Mouse (Mus musculus) thymus, postnatal 36 days (tissue): ENCODE results near the gene 4930432M17Rik.

Experiments used
- DNase-seq, 2 experiments: peaks; one replicate each; pipeline ENCODE4 v3.0.0; 2022; ENCODE audit warnings: mixed read lengths in 2 of 2

The 4930432M17Rik gene

DNA sequence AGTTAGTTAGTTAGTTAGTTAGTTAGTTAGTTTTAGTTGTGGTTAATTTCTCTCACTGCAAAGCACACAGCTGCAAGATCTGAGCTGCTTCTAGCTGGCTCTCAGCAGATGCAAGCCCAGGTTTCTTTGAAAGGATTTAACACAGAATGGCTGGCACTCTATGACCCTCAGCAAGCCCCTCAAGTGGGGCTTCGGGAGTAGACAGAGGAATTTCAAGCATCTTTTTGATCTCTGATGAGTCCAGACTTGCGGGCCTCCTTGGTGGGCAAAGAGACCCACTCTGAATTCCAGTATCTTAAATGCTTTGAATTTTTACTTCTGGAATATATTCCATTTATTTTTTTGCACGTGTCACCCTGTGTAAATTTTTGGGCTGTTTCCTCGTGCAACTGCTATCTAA, 8.4 kb downstream of the 4930432M17Rik start:
- no peak for DNase-seq

- DNase-seq, result no peak
Observed at GRCm38 (mm10) chr3:121679443-121679842, 8.9 kb downstream of the 4930432M17Rik start.

- no peak for DNase-seq
Observed at GRCm38 (mm10) chr3:121680187-121680586, 9.6 kb downstream of the 4930432M17Rik start.

DNA sequence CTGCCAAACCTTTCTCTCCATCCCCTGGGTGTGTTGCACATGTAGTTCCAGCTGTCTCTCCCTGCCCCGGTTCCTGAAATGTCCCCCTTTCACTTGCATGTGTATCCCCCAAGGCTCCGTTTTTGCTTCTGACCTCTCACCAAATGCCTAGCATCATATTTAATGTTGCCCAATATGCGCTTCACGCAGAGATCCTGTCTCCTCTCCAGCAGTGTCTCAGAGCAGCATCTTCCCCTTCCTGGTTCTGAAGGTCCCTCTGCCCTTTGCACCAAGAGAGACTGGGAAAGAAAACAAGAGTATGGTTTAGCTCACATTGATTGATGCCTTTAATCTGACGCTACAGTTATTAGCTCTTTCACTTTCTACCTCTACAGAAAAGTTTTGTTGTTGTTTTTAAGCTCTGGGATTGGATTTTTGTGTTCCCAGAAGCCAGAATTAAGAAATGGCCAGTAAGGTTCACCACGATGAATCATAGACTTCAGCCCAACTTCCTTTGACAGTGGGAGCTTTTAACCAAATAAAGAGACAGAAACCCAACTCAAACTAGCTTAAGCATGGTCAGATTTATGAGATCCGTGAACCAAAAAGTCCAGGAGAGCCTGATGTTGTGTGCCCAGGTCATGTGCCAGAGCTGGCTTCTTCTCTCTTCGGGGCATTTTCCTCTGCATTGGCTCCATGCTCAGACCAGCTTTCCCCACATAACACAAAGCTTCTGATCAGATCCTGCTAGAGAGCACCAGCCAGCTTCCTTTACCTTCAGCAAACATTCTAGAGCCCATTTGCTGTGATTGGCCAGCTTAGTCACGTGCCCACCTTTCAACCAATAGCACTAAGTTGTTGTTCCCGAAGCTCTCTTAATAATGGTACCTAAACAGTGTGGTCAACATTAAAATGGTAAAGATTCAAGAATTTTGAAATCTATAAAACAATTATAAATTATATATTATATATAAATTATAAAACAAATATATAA, 12.2 kb downstream of the 4930432M17Rik start:
- DNase-seq, result no peak

DNA sequence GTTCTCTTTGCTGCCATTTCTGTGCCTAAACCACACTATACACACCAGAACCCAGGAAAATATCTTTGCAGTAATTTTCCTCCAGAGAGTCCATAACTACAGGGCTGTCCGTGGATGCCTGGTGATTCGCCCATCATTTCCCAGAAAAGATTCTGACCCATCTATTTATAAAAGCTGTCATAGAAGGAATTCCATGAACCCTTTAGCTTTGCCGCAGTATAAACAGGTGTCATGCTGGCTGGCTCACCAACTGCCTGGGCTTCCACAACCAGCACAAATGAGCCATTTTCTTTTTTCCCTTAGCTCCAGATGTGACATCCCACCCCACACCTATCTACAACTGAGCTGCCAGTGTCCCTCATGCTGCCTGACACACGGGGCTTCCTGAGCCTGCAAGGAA, 14.0 kb downstream of the 4930432M17Rik start:
- DNase-seq, result no peak

DNA sequence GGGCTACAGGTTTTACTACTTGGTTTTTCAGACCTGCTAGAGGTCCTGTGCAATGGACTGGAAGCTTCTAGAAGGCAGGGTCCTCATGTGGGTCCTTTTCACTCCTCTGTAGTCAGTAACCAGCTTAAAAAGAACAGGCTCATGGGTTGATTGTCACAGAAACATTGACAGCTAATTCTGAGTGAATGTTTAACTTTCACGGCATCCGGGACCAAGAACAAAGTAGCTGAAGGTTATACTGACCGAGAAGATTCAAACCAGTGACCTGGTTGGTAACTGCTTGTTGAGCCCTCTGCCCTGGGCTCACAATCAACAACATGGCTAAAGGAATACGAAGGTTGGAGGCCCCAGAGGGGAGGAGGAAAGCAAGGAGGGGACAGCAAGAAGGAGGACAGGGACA, 14.4 kb downstream of the 4930432M17Rik start:
- DNase-seq, result no peak

- DNase-seq, result no peak
Observed at GRCm38 (mm10) chr3:121685985-121686384, 15.4 kb downstream of the 4930432M17Rik start.

DNA sequence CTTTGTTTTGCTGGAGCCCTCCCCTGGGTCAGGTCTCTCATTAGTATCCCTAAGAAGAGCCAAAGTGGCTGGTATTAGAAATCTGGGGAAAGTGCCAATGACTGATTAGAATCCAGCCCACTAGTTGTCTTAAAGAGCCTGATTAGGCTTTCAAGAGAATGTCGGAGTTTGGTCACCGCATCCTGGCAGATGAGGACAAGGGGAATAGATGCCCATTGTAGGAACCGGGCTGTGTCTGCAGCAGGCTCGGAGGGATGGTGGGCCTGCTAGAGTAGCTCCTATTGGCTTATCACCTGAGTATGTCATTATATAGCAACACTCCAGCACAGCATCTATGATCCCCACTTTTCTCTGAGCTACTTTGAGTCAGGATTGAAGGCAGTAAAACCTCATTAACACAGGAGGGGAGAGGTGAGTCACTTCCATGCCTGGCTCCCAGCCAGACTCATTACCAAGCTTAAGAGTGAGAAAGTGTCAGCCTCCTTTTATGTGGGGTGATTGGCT, 15.9 kb downstream of the 4930432M17Rik start:
- no peak for DNase-seq

DNA sequence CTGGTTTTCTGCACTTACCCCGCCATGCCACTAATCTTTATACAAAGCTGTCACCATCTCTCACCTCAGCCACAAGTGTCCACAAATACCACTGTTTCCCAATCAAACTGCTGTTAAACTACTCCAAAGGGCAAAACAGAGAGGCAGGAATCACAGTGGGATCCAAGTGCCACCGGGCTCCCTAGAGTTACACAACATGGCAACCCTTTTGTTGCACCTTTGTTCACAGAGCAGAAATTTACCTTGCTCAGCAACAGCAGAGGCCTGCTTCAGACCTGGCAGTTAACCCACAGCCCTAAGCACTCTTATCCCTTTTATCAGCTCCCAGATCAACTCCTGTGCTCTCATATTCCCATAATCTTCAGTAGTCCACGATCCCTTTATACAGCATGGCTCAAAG, 17.2 kb downstream of the 4930432M17Rik start:
- no peak for DNase-seq

GRCm38 (mm10) chr3:121689029-121689428, 18.5 kb downstream of the 4930432M17Rik start:
- peak in 1 of 2 experiments; percentile 12 for DNase-seq

GRCm38 (mm10) chr3:121689697-121690096, 19.1 kb downstream of the 4930432M17Rik start:
- DNase-seq, result no peak

- no peak for DNase-seq
Observed at GRCm38 (mm10) chr3:121693001-121693730, 22.6 kb downstream of the 4930432M17Rik start.

DNA sequence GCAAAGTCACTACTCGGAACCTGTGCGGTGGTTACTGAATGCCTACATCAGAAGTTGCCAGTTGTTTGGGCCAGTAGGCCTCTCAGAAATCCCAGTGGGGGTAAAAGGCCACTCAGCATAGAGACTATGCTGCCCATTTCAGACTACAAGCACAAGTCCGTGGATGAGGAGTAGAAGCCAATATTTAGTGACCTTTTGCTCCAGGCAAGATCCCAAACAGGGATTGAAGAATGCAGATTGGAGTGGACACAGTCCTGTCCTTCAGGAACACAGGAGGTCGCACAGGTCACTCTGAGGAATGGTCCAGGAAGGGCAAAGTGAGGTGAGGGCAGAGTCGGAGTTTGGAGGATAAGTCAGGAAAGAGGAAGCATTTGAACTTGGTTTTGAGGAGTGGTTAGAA, 23.2 kb downstream of the 4930432M17Rik start:
- no peak for DNase-seq

DNA sequence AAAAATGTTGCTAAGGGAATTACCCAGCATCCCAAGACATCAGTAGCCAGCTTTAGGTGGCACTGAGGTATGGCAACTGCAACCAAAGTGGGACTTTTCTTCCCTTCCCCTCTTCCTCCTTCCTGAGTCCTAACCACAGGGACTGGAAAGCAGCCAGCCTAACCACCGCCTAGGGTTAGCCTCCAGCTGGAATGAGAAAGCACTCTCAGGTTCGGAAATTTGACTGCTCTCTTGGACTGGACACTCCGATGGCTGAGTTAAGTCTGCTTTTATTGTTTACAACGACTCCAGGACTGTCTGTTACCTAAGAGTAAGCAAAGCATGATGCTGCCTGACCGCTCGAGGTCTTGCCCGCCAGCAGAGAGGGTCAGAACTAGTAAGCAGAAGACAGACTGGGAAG, 26.6 kb downstream of the 4930432M17Rik start:
- no peak for DNase-seq

DNA sequence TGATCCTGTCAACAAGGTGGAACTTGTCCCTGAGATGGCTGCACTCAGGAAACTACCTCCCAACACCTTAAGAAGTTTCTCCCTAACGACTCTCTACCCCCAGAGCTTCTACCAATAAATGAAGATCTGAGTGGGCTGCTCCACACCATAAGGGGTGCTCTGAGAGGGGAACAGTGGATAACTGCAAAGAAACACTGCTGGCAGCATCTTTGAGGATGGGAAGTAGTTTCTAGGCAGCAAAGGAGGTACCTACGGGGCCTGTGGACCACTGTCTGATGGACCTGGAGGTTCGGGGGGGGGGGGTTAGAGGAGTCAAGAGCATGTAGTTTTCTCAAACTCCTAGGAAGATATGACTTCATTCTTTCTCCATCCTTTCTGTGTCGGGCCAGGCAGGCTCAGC, 28.8 kb downstream of the 4930432M17Rik start:
- no peak for DNase-seq

GRCm38 (mm10) chr3:121699849-121700248, 29.3 kb downstream of the 4930432M17Rik start:
- no peak for DNase-seq

DNA sequence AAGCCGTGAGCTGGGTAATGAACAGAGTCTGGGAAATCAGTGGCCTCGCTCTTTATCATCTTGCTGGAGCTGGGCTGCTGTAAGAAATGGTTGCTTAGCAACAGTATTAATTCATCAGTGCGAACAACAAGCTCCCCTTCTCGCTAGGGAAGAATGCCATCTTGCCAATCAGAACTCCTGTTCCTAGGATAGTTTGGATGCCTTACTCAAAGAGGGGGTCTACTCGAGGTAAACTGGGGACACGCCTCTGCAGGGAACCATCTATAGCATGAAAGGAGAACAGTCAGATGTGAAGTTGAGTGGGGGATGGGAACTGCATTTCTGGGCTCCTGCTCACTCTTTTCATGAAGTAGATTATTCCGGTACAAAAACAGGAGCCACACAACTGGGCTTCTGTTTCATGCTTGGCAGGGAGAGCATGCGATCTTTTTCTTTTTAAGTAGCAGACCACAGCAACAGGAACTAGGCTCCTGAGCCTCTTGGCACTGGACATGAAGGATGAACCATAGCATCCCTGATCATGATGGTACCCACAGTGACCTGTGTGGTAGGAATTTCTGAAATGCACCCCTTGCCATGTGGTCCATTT, 29.9 kb downstream of the 4930432M17Rik start:
- no peak for DNase-seq

GRCm38 (mm10) chr3:121703155-121703879, 32.8 kb downstream of the 4930432M17Rik start:
- DNase-seq, result no peak

- DNase-seq, result no peak
Observed at GRCm38 (mm10) chr3:121703880-121704243, 33.3 kb downstream of the 4930432M17Rik start.

GRCm38 (mm10) chr3:121706087-121706486, 35.5 kb downstream of the 4930432M17Rik start:
- no peak for DNase-seq

GRCm38 (mm10) chr3:121707106-121707505, 36.5 kb downstream of the 4930432M17Rik start:
- DNase-seq, result no peak

GRCm38 (mm10) chr3:121710894-121711531, 40.5 kb downstream of the 4930432M17Rik start:
- no peak for DNase-seq
